Mouse (Mus musculus) induced T-regulatory cell, adult 2 months (primary cell): ENCODE results near the gene Gm20662.
"Not testable (repeated sequence)": the region's sequence is repeated elsewhere in the genome, so short reads cannot be mapped to it uniquely, and the experiment has no call there.

Experiments used
- DNase-seq: peaks from one replicate; pipeline ENCODE4 v3.0.0-alpha.2; 2012; ENCODE audit warnings: low read depth

Gm20662 gene

GRCm38 (mm10) chr9:108010385-108010784 is 14.2 kb downstream of the Gm20662 start:
- DNase-seq: peak; percentile 58

GRCm38 (mm10) chr9:108013577-108013976 is 17.4 kb downstream of the Gm20662 start:
- not testable (repeated sequence) for DNase-seq

- DNase-seq: no peak
Measured at GRCm38 (mm10) chr9:108017127-108017526, 21.0 kb downstream of the Gm20662 start.

GRCm38 (mm10) chr9:108020741-108021140 is 24.6 kb downstream of the Gm20662 start:
- no peak for DNase-seq

GRCm38 (mm10) chr9:108023216-108023615 is 27.1 kb downstream of the Gm20662 start:
- DNase-seq: no peak

- DNase-seq: peak; percentile 59
Measured at GRCm38 (mm10) chr9:108026584-108026983, 30.4 kb downstream of the Gm20662 start.

DNA sequence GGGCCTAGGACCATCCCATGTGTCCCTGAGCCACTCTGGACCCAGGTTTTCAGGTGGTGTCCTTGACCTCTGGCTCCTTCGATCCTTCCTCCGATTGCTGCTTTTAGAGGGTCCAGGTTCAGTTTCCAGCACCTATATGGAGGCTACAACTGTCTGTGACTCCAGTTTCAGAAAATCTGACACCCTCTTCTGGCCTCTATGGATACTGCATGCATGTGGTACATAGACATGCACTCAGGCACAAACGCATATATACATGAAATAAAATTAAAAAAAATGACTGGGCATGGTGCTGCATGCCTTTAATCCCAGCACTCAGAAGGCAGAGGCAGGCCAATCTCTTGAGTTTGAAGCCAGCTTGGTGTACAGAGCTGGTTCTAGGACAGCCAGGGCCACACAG is 31.7 kb downstream of the Gm20662 start:
- no peak for DNase-seq

DNA sequence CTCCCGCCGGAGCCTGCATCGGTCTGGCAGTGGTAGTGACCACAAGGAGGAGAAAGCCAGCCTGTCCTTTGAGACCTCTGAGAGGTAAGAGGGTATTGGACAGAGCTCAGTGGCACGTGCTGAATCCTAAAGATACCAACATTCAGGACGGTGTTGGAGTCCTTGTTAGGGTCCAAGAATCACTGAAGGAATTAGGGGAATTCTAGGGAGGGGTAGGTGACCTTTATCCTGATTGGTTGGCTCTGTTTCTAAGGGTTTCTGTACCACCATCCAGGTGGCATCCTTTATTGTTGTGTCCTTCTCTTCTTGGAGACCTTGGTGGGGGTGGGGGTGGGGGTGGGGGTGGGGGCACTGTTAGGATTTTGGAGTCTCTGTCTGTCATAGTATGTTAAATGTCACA is 36.0 kb downstream of the Gm20662 start:
- no peak for DNase-seq

GRCm38 (mm10) chr9:108035331-108036156 is 39.4 kb downstream of the Gm20662 start:
- DNase-seq: peak; percentile 92

GRCm38 (mm10) chr9:108044751-108045492 is 48.8 kb downstream of the Gm20662 start:
- DNase-seq: no peak

DNA sequence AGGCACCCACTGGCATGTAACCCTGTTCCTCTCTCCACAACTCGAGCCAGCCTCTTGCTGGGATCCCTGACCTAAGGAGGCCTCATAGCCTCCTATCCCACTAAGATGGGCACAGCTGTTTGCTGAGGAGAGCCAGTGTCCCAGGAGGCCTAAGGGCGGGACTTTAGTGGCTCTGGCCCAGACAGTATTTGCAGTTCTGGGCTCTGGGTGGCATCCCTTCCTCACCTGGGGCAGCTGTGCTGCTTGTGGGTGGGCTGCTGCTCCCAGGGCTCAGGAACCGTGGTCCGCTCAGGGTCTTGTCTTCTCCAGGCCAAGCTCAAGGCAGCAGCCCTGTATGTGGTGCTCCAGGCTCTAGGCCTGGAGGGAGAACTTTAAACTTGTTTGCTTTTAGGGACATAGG is 50.4 kb downstream of the Gm20662 start:
- DNase-seq: no peak

- DNase-seq: no peak
Measured at GRCm38 (mm10) chr9:108047601-108048565, 51.7 kb downstream of the Gm20662 start.

DNA sequence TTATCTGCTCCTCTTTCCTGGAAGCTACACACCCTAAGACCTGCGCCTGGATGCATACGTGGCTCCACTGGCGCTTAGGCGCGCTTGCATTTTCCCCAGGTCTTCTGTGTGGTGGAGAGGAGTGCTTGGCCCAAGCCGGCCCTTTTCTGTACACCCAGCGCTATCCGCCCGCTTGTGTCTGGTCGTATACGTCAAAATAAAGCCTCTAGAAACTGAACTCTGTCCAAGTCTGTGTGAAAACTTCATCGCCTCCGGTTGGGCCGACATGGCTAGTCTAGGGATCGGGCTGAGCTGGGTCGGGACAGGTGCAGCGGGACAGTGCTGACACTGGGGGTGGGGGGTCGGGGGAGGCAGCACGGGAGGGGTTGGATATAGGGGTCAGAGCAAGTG is 52.4 kb downstream of the Gm20662 start:
- no peak for DNase-seq

- peak; percentile 98 for DNase-seq
Measured at GRCm38 (mm10) chr9:108049016-108049455, 52.9 kb downstream of the Gm20662 start, which contains the start of gene Gmppb. Gmppb (plus strand) TSS chr9:108049242.

- DNase-seq: no peak
Measured at GRCm38 (mm10) chr9:108049561-108050251, 53.6 kb downstream of the Gm20662 start.

GRCm38 (mm10) chr9:108051184-108051930 is 55.2 kb downstream of the Gm20662 start:
- DNase-seq: no peak

DNA sequence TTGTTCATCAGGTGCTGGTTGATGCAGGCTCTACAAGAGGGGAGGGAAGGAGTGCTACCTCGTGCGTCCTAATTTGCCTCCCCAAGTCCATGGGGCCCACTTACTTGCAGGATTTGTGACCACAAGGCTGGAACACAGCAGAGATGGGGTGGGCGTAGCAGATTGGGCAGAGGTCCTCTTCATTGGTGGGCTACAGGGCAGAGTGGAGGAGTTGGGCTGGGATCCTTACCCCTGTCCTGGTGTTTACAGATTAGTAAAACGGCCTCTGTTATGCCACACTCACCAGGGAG is 55.7 kb downstream of the Gm20662 start:
- DNase-seq: no peak

GRCm38 (mm10) chr9:108052411-108052810 is 56.3 kb downstream of the Gm20662 start:
- no peak for DNase-seq

- DNase-seq: peak; percentile 98
Measured at GRCm38 (mm10) chr9:108052885-108053664, 56.9 kb downstream of the Gm20662 start, which contains the start of gene Amigo3. Amigo3 (plus strand) TSS chr9:108053159.

GRCm38 (mm10) chr9:108053665-108054225 is 57.6 kb downstream of the Gm20662 start:
- no peak for DNase-seq
